Mouse (Mus musculus) kidney, postnatal 14 days (tissue): ENCODE results near the gene Slc35d3.

Experiments used
- DNase-seq: peaks from one replicate; pipeline ENCODE4 v3.0.0; 2022; ENCODE audit warnings: mixed read lengths

Gene Slc35d3

DNA sequence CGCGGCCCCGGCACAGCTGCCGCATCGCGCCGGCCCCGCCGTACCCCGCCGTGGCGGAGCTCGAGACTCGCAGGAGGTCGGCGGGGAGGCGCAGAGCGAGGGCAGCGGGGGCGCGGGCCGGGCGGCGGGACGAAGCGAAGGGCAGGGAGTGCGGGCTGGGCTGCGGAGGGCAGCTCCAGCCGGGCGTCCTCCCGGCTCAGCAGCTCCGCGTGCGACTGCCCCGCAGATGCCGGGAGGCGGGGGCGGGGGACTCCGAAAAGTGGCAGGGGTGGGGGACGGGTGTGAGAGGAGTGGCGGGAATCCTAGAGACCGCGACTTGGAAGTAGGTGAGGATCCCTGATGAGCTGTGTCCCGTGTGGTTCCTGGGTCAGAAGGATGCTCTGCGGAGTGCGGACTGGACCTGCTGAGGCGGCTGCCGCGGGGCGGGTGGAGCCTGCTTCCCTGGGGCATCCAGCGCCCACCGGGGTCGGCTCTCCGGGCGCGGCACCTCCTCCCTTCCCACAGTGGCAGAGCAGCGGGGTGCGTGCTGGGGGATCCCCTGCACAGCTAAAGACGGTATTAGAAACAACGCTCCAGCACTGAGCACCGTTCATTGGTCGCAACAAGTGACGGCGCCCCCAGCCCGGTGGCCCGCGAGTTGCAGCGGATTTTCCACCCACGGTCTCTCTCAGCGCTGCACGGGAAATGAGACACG, at the start of gene Slc35d3:
Slc35d3 (minus strand) TSS at position 462 of the 694 bp plus-strand sequence.
- DNase-seq: peak; percentile 12

DNA sequence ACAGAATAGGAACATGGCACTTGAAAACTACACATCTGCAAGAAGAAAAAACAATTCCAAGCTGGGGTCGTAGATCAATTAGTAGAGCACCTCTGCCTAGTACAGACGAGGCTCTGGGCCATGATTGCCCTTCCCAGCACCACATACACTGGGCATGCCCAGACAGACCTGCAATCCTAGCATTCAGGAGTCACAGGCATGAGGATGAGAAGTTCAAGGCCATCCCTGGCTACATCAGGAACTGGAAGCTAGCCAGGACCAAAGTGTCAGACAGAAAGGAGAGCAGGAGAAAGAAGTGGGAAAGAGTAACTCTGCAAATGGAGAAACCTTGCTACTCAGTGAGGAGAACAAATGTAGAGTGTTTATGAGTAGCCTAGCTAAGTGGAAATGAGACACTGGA, 48.9 kb upstream of the Slc35d3 start:
- no peak for DNase-seq

DNA sequence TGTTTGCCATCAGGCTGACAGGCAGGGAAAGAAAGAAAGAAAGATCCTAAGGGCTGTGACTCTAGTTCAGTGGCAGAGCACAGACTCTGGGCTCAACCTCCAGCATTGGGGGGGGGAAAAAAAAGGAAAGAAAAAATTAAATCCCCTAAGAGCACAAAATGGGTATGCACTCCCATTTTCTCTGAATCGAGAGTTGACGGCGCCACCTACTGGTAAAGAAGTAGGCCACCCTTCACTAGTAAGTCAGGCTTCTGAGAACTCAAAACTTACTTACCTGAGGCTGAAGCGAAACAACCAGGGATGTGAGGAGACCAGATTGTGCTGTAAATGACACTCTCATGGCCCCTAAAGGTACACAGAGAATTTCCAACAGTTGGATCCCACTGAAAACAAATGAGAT, 42.7 kb upstream of the Slc35d3 start:
- peak; percentile 43 for DNase-seq

DNA sequence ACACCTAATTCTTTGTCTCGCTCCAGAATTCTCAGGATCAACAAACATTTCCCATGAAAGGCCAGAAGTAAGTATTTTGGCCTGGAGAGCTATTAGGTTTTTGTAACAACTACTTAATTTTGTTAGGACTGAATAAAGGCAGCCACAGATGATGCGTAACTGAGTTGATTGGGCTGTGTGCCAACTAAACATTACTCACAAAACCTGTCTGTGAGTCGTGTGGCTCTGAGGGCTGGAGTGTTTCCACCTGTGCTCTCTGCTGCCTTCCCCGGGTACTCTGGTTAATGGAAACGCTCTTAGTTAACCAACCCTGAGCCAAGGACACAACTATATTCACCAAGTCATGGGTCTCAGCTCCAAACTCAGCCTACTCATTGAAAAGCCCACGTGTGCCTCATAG, 41.9 kb upstream of the Slc35d3 start:
- DNase-seq: peak; percentile 33

DNA sequence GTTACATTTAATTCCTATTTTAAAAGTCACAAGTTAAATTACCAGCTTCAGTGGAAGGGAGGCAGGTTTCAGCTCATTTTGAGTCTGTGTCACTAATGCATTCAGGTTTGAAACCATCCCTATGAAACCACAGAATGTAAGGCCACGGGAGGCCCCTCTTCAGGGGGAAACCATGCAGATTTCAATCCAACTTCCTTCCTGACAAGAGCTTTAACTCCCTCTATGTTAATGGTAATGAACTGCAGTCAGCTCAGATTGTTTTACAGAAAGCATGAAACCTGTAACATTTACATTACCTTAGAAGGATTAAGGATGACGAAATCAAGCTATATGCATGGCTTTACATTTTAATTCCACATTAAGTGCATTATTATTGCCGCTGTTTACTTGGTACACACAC, 40.4 kb upstream of the Slc35d3 start:
- DNase-seq: no peak

DNA sequence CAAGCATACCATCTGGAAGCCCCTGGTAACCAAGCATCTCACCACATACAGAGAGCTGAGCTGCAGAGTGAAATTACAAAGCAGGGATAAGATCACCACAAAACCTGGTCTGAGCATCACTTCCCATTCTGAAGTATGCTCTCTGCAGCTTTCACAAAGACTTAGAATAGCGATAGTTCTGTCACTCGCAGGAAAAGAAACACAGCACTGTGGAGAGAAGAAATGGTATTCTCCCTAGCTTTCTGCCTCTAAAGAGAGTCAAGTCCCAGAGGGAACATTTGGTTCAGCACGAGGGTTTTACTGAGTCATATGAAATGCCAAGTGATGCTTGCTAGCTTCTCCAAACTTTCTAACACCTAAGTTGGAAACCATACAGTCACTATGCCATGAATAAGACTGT, 38.6 kb upstream of the Slc35d3 start:
- DNase-seq: no peak

DNA sequence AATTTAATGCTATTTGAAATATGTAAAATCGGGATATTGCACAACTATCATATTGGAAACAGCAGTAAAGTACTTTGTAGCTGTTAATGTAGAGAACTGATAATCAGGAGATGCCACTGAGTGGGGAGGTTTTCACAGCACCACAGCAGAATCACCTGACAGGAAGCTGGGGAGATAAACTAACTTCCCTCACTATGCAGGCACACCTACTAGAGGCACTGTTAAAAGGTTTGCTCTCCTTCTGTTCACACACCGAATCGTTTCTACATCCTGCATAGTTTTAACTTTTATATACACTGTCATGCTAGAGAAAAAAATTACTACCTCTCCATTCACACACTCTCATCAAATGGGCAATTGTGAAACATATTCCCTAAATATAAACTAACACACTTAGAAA, 35.0 kb upstream of the Slc35d3 start:
- no peak for DNase-seq

DNA sequence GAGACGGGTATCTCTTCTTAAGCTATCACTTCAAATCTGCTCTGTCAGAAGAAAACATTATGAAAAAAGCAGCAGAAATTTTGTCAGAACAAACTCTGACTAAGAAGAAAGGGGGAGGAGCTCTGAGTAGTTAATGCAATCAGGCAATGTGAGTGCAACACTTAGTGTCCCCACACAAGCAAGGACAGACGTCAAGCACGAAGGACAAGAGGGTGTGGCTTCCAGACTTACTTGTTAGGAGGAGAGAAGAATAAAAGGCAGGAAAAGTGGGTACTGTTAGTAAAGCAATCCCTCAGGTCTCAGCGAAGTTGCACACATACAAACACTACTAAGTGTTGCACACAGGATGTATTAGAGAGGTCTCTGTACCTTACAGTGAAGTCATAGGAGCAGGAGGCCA, 33.1 kb upstream of the Slc35d3 start:
- DNase-seq: no peak

DNA sequence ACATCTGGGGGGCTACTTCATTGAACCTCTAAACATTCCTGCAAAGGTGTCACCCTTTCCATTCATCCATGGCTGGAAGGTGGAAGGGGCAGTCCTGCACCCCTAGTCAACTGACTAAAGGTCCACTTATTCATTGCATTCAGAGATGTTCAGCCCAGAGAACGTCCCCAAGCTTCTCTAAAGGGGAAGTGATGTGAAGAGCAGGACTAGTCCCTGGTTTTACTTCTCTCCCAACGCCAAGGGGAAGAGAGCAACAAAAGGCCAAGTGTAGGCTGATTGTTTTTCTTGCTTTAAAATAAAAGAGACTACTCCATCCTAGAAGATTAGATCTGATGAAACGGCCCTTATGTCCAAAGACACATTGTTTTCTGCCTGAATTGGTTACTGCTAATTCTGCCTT, 29.2 kb upstream of the Slc35d3 start:
- DNase-seq: no peak

DNA sequence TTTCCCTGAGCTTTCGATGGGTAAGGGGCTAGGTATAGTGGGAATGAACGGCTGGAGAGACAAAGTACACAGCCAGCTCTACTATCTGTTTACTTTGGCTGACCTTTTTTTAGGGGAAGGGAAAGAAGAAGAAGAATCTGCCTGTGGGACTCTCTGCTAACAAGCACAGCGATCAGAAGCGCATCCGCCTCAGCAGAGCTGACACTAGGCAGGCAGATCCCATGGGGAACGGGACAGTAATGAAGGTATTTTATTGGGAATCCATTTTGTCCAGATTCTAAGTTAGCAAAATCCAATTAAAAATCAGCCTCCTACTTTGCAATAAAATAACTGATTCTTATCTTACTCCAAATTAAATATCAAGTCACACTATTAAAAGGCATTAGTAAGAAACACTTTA, 27.9 kb upstream of the Slc35d3 start:
- no peak for DNase-seq

DNA sequence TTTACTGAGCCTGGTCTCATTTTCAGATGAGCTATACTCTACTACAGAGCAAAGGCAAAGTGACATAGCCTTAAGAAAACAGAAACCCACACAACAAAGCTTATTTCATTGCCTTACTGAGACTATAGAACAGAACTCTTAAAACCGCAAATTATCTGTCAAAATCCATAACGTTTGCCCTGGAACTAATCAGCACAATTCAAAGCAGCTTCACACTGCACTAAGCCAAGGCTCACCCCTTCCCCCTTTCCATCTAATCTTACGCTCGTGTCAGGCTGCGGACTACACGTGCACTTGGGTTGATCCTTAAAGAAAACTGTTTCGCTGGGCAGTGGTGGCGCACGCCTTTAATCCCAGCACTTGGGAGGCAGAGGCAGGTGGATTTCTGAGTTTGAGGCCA, 26.4 kb upstream of the Slc35d3 start:
- no peak for DNase-seq

DNA sequence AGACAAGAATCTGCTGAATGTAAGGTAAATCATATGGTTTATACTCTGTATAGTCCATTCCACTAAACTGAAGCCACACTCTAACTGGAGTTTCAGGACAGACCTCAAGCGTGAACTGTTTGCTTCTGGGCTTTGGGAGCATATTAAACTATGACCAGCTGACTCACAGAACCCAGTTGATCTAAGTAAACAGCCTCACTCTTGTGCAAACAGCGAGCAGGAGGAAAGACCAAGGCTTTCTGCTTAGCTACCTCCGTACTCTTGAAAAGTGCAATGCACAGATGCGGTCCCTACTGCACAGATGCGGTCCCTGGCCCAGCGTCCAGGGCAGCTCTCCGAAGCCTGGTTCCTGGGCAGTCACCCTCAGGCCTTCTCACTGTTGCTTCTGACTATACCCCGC, 26.0 kb upstream of the Slc35d3 start:
- DNase-seq: no peak

DNA sequence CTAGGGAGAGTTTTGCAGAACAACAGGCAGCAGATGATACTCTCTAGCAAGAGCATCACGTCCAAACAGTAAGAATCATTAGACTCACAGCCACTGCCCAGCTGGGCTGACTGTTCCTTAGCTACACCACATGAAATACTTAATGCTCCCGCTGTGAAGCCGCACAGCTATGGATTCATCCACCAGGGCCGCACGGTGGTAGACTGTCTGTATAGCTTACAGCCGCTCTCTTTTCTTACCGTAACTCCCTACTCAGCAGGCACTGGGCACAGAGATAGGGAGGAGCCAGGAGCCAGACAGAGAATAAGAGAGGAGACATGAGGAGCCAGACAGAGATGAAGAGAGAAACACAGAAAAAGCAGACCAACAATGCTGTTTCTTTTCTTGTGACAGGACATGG, 25.4 kb upstream of the Slc35d3 start:
- DNase-seq: no peak

DNA sequence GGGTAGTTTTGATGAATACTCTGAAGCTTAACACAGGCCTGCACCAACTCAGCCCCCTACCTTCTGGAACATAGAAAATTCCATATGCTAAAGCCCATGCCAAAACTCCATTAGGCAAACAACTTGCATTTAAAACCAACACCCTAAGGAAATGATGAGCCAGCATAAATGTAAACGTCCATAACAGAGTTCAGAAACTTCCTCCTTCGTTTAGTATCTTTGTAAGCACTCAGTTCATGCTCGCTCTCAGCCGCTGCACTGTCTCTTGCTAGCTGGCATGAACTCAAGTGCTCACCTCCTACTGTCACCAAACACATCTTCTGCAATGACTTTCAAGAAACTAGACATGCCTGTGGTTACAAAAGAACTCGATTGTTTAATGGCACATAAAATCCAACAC, 24.1 kb upstream of the Slc35d3 start:
- no peak for DNase-seq

DNA sequence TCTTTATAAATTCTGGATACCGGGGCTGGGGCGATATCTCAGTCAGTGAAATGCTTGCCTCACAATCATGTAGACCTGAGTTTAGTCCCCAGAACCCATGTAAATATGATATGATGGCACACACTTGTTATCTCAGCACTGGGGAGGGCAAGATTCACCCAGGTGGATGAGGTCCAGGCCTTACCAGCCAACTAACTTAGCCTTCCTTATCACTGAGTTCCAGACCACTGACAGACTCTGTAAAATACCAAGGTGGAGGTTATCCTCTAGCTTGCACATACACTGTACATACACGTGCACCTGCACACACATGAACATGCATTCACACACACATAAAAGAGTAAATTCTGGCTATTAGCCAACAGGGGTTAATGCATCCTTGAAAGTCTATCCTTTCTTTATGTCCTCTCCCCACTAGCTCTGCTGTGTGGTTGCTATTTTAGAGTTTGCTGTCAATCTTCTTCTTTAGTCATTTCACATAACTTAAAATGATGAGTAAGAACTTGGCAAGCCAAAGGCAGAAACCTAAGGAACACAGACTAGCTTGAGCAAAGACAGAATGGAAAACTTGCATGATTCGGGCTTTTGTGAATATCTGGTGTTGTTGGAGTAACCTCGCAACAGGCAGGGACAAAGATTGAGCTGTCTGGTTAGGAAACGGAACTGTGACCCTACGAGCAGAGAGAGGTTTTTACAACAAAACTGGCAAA, 4.5 kb upstream of the Slc35d3 start:
- no peak for DNase-seq

DNA sequence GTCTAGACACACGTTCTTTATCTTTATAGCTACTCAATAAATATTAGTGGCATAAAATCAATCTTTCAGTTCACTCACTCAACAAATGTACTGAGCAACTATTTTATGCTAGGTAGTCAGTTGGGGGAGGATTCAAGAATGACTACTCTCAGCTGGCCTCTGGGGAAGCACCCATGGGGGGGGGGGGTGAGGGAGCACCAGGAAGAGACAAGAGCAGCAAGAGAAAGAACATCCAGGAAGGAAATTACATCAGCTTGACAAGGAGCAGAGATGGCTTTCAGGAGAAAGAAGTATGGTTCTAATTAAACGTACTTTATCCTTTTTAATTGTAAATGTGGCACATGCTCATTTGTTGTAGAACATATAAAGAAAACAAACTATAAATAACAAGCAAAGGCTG, 2.4 kb upstream of the Slc35d3 start:
- no peak for DNase-seq

DNA sequence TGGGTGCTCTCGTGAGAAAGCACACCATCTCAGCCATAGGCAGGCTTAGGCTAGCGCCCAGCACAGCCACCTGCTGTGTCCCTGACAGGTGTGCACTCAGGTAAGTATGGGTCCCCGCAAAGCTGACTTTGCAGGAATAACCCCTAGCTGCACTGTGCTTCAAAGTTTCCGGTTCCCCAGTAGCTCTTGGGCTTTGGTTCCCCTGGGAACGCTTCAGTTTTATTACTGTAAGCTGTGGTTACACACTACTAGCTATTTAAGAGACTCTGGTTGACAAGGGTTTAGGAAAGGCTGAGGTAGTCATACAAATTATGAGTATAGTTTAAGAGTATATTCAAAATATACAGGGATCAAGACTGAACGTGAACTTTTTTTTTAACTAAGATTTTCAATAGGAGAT, 1.5 kb upstream of the Slc35d3 start:
- no peak for DNase-seq

DNA sequence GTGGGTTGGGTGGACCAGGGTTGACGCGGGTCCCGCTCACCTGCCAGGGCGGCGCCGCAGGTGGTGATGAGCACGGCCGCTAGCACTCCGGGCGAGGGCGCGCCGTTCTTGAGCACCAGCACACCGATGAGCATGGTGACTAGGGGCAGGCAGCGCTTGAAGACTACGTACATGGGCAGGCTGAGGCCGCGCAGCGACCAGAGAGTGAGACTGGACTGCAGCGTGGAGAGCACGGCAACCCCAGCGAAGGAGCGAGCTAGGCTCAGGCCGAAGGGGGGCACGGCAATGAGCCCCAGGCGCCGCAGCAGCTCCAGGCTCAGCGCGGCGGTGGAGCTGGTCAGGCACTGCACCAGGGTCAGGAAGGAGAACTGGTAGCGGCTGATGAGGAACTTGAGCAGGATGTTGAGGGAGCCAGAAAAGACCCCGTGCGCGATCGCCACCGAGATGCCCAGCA, 688 bp downstream of the Slc35d3 start:
- peak; percentile 11 for DNase-seq

DNA sequence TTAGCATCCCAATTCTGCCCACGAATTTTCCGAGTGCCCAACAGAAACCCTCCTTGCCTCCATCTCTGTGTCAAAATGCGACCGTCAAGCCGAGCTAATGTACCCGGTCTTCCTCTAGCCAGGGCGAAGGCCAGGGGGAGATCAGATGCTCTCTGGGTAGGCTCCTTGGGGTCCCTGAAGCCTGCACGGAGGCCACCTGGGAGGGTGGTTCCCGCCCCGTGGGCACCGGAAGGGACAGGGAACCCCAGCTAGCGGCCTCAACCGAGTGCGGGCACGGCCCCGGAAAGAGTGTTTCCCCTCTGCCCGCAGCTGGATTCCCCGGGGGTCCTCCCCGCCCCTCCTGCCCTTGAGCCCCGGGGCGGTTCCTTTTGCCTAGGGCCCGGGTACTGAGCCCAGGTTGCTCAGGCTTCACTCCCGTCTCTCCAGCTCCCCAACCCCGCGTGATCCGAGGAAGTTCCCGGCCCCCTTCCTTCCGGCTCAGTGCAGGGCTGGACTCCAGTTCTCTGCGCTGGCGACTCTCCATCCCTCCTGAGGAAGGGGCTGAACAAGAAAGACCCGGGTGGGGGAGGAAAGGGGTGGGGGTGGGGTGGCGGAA, 1.4 kb downstream of the Slc35d3 start:
- DNase-seq: no peak

DNA sequence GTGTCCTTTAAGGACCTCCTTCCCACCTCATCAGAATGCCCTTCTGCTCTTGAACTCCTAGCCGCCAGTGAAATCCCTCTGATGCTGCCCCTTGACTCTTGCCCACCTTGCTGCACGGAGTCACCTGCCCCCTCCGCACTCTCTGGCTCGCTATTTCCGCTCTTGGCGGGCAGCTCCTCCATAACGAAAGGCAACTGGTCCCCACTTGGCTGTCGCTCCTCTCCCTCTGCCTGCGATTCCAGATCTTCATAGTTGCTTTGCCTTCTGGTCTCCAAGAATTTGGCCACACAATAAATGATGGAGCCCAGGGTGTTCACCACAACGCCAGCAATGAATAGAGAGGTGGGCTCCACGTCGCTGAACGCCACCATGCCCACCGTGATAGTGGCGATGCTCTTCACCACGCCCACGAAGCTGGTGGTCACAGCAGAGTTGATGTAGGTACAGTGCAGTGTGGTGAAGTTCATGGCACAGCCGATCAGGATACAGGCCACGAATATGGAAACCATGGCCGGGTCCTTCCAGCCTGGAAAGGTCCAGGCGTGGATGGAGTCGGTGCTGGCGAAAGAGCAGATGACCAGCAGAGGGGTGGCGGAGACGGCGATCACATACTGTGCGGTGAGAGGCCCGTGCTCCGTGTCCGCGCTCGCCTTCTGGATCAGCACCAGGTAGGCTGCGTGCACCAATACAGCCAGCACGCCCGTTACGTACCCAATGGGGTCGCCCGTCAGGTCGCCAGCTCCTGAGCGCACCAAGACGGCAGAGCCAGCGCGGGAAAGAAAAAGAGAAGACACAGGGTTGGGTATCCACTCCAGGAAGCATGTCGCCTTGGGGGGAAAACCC, 2.1 kb downstream of the Slc35d3 start:
- no peak for DNase-seq

DNA sequence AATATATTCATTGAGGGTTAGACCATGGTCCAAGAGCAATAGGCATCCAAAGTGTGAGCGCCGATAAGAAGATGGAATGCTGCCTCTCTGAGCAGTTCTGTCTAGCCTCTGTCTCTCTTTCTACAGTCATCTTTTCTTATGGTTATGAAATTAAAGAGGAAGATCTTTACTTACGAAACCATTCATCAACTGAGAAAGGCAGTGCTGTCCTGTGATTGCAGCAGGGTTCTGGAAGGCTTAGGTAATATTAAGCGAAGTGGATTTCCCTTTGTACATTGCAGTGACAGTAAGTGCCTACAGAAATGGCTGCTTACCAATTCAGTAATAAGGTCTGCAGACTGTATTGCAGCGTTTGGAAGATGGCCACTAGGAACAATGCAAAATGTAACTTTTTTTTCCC, 11.4 kb downstream of the Slc35d3 start:
- DNase-seq: no peak

DNA sequence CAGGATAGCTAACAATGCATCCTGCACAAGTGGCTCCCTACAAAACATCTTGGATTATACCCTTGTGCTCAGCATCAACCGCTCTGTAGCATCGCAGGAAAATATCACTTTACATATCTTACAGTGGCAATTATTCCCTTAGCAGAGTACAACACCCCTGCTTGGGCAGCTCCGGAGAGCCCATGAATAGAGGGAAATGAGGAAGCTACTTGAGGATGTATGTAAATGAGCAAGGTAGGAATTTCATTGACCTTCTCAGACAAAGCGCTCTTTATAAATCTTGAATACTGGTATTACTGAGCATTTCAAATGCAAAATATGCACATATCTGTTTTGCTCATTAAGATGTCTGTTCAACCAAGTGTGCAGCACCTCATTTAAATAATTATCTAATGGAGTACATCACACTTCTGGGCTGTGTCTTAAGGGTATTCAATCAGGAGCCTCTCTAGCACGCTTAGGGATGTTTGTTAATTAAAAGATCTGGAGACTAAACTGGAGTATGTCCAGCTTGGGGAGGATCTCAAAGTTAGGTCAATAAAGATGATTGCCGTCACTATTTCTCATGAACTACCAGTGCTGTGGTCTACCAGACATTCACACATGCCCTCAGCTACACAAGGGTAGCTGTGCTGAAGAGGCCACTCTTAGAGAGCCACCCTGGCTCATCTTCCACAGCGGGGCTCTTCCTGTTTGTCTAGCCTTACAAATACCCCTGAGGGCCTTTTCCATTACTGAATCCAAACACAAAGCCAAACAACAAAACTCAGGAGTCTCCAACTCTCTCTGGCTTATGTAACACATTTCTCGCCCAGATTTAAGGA, 15.2 kb downstream of the Slc35d3 start:
- DNase-seq: no peak

DNA sequence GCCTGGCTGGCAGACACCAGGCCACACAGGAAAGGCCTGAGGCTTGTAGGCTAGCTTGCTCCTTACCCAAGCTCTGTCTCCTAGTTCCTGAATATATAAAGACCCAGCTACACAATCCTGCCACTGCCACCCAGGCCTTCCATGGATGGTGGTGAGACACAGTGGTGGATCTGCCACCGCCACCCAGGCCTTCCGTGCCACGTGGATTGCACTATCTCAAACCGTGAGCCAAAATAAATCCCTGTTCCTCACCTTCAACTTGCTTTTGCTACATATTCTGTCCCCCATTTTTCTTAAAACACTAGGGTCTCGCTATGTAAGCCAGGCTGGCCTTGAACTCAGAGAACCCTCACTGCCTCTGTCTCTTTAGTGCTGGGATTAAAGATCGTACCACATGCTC, 17.0 kb downstream of the Slc35d3 start:
- no peak for DNase-seq
